Mouse (Mus musculus) heart, embryonic 13.5 days (tissue): ENCODE measurements at regions not wholly inside any gene's neighbourhood (a gene's known extent, or its start where the extent isn't known, plus 50 kb on each side); places are given as distances from the start of the nearest gene placed in this dataset.

Experiments
- ATAC-seq: fragments of 200-750 bp; cut with Nextera tagmentation; 2 replicates; pipeline ENCODE4 v1.8.0; 2017; ENCODE audit warnings: moderate TSS enrichment; ENCODE audit not compliant: insufficient number of reproducible peaks, low FRiP score, low TSS enrichment; ENCODE audit errors: extremely low read depth
- H3K27ac ChIP-seq: fragments of 300-500 bp; sonication (generic); replicated peaks from 2 replicates; pipeline ENCODE4 v1.5.1; 2015; ENCODE audit warnings: moderate library complexity, mild to moderate bottlenecking, inconsistent platforms
- H3K27me3 ChIP-seq: fragments of 300-500 bp; sonication (generic); replicated peaks from 2 replicates; pipeline ENCODE4 v1.6.1; 2015; ENCODE audit warnings: mild to moderate bottlenecking, inconsistent platforms
- H3K36me3 ChIP-seq: fragments of 300-500 bp; sonication (generic); 2 replicates; pipeline ENCODE4 v1.6.1; 2015; ENCODE audit warnings: mild to moderate bottlenecking, inconsistent platforms
- H3K4me1 ChIP-seq: fragments of 300-500 bp; sonication (generic); 2 replicates; pipeline ENCODE4 v1.6.1; 2015; ENCODE audit warnings: inconsistent platforms
- H3K4me2 ChIP-seq: fragments of 300-500 bp; sonication (generic); 2 replicates; pipeline ENCODE4 v1.6.1; 2015; ENCODE audit warnings: inconsistent platforms, mild to moderate bottlenecking, moderate library complexity
- H3K4me3 ChIP-seq: fragments of 300-500 bp; sonication (generic); 2 replicates; pipeline ENCODE4 v1.5.1; 2015; ENCODE audit warnings: moderate library complexity, mild to moderate bottlenecking, inconsistent platforms
- H3K9ac ChIP-seq: fragments of 300-500 bp; sonication (generic); 2 replicates; pipeline ENCODE4 v1.6.1; 2015; ENCODE audit warnings: inconsistent platforms, mild to moderate bottlenecking, moderate library complexity
- H3K9me3 ChIP-seq: fragments of 300-500 bp; sonication (generic); 2 replicates; pipeline ENCODE4 v1.6.1; 2016; ENCODE audit warnings: inconsistent platforms
- WGBS: fragments of 180-500 bp; shearing (Covaris S2); methylation state at CpG from one replicate; pipeline ENCODE4 v1.1.7; 2015; ENCODE audit warnings: mixed read lengths; 5-methylcytosine and 5-hydroxymethylcytosine counted together

- H3K9ac ChIP-seq, result no peak overlapping the region
- H3K36me3 ChIP-seq, result no peaks in the 10 kb centered on the region
- 67% methylated on average over 7 of the region's 7 CpGs for WGBS
- H3K27ac ChIP-seq, result no peak overlapping the region
- ATAC-seq, result no peak
- H3K4me3 ChIP-seq, result no peak overlapping the region
- H3K4me2 ChIP-seq, result no peak overlapping the region
- no peaks in the 10 kb centered on the region for H3K27me3 ChIP-seq
- H3K4me1 ChIP-seq, result peaks cover 29% of the 10 kb centered on the region
- H3K9me3 ChIP-seq, result no peaks in the 10 kb centered on the region
Observed at GRCm38 (mm10) chr3:58054726-58055125, 206.8 kb upstream of the Pfn2 start.

DNA sequence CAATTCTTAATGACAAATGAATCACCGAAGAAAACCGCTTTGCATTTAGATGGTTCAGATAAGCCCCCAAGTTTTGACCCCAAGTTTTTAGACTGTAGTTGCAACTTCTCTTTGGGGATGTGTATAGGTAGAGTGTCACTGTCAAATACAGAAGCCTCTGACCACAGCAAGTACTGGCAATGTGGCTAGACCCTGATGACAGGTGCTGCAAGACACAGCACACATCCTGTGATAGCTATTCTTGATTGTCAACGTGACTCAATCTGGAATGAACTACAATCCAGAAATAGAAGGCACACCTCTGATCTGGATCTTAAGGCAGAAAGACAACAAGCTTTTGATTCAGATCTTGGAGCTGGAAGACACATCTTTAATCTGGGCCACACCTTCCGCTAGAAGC, 207.3 kb upstream of the Pfn2 start:
- Histone ChIP-seq H3K4me3 (no peak overlapping the region), H3K36me3 (no peaks in the 10 kb centered on the region), H3K4me1 (peaks cover 29% of the 10 kb centered on the region), H3K9me3 (no peaks in the 10 kb centered on the region), H3K4me2 (no peak overlapping the region), H3K9ac (no peak overlapping the region), H3K27ac (no peak overlapping the region), H3K27me3 (no peaks in the 10 kb centered on the region)
- WGBS, result 76% methylated on average over 4 of the region's 4 CpGs
- no peak for ATAC-seq

DNA sequence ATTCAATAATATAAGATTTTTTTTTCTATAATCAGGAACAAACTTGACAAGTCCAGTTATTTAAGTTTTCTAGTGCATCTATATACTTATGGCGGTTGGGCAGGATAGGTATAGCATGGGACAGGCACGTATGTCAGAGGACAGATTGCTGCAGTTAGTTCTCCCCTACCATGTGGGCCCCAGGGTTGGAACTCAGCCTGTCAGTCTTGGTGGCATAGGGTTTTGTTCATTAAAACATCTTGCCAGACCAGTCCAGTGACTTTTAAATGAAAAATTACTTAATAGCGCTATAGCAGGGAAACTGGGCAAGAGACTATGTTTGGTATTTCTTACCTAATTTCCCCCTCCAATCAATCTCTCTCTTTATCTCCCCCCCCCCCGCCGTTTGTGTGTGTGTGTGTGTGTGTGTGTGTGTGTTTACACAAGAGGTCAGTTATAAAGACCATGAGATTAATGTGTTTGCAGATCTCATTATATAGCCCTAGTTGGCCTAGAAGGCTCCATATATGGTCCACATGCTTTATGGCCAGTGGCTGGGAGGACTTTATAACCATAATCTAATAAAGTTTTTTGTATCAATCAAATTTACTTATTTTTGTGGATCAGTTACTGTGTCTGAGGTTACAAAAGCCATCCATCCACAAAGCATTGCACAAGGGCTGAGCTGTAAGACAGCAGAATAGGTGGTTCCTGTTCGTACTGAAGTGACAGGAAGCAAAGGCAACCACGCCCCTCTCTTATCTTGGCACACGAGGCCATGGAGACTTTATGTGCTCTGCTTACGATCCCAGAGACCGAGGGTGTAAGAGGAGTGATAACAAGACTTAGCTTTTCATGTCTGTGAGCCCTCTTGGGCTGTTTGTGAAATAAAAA, 208.5 kb upstream of the Pfn2 start:
- Histone ChIP-seq H3K4me3 (no peak overlapping the region), H3K9me3 (no peaks in the 10 kb centered on the region), H3K27ac (no peak overlapping the region), H3K4me2 (peak overlapping the region; percentile 17; the same call in 1 of the 2 replicates), H3K27me3 (no peaks in the 10 kb centered on the region), H3K9ac (no peak overlapping the region), H3K36me3 (no peaks in the 10 kb centered on the region), H3K4me1 (peaks cover 29% of the 10 kb centered on the region)
- ATAC-seq, result no peak
- 44% methylated on average over 9 of the region's 10 CpGs for WGBS

GRCm38 (mm10) chr3:58057064-58057396, 209.2 kb upstream of the Pfn2 start:
- no peak for ATAC-seq
- 58% methylated on average over 2 of the region's 2 CpGs for WGBS

GRCm38 (mm10) chr3:58058134-58058533, 210.3 kb upstream of the Pfn2 start:
- no peak for ATAC-seq
- no peak overlapping the region for H3K27ac ChIP-seq

More at GRCm38 (mm10) chr3:58057064-58057396, 209.2 kb upstream of the Pfn2 start:
- Histone ChIP-seq H3K27ac (no peak overlapping the region), H3K9ac (no peak overlapping the region), H3K36me3 (no peaks in the 10 kb centered on the region), H3K4me1 (peaks cover 29% of the 10 kb centered on the region), H3K4me3 (no peak overlapping the region), H3K4me2 (peak overlapping the region; percentile 17; the same call in 1 of the 2 replicates), H3K27me3 (no peaks in the 10 kb centered on the region), H3K9me3 (no peaks in the 10 kb centered on the region)

DNA sequence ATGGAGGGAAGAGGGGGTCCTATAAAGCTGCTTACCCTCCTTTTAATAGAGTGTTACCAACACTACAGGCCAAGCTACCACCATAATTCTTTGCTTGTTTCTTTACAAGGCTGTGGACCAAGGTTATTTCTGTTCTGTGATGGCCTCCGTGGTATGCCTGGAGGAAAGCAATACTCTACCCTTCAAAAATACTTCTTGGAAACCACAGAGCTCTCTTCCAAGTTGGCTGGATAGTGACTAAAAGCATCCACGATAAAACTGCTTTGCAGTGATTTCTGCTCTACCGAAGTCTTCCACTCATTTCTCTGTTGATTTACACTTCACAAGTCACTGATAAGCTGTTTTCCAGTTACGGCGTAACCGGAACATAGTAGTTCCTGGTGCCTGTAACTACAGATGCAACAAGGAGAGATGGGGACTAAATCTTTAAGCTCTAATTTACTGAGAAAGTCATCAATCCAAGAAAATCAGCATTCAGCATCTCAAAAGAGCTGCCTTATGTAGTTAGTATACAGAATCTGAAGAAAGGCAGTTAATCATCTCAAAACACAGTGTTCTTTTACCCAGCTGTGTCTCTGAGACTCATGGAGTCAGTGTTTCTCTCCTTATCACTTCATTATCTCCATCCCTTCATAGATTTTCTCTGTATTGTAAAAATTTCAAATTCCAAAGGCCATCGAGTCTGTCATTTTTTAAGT, 216.1 kb upstream of the Pfn2 start:
- Histone ChIP-seq H3K9ac (no peak overlapping the region), H3K9me3 (no peaks in the 10 kb centered on the region; the same call in 1 of the 2 replicates), H3K27ac (no peak overlapping the region), H3K4me3 (no peak overlapping the region), H3K4me1 (no peaks in the 10 kb centered on the region), H3K36me3 (no peaks in the 10 kb centered on the region), H3K27me3 (no peaks in the 10 kb centered on the region), H3K4me2 (no peak overlapping the region)
- 60% methylated on average over 7 of the region's 7 CpGs for WGBS
- ATAC-seq, result no peak

More at GRCm38 (mm10) chr3:58058134-58058533, 210.3 kb upstream of the Pfn2 start:
- H3K9me3 ChIP-seq, result no peaks in the 10 kb centered on the region
- peaks cover 29% of the 10 kb centered on the region for H3K4me1 ChIP-seq
- H3K4me3 ChIP-seq, result no peak overlapping the region
- 49% methylated on average over 10 of the region's 10 CpGs for WGBS
- no peak overlapping the region for H3K9ac ChIP-seq
- no peak overlapping the region for H3K4me2 ChIP-seq
- no peaks in the 10 kb centered on the region for H3K27me3 ChIP-seq
- H3K36me3 ChIP-seq, result no peaks in the 10 kb centered on the region

- 35% methylated on average over 3 of the region's 3 CpGs for WGBS
- no peaks in the 10 kb centered on the region for H3K9me3 ChIP-seq
- no peak overlapping the region for H3K9ac ChIP-seq
- H3K4me1 ChIP-seq, result no peaks in the 10 kb centered on the region
- H3K4me3 ChIP-seq, result no peak overlapping the region
- H3K36me3 ChIP-seq, result no peaks in the 10 kb centered on the region
- ATAC-seq, result no peak
- no peak overlapping the region for H3K27ac ChIP-seq
- H3K27me3 ChIP-seq, result no peaks in the 10 kb centered on the region
- no peak overlapping the region for H3K4me2 ChIP-seq
Observed at GRCm38 (mm10) chr3:58071574-58071973, 223.7 kb upstream of the Pfn2 start.

DNA sequence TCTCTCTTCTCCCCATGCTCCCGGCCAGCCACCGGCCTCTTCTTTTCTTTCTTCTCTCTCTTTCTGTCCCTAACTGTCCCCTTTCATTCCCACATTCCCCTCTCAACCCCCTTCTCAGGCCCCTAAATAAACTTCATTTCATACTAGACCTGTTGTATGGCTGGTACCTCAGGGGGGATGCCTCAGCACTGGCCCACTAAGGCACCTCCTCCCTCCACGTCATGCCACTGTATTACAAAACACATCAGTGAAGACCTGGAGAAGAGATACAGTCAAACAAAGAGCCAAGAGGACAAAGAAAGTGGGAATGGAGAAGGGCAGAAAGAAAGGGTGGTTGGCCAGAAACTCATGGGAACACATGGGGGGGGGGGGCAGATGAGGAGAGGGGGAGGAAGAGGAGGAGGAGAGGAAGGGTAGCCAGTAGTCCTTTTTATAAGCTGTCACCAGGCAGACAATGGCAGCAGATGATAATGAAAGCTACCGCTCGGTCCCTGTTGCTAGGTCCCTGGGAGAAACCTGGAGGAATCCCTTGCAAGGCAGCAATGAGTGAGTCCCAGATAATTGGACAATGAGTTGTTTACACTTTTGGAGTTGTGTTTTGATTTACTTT, 224.5 kb upstream of the Pfn2 start:
- WGBS, result 74% methylated on average over 5 of the region's 5 CpGs
- Histone ChIP-seq H3K4me3 (no peak overlapping the region), H3K9me3 (no peaks in the 10 kb centered on the region), H3K4me2 (no peak overlapping the region), H3K4me1 (no peaks in the 10 kb centered on the region), H3K27me3 (no peaks in the 10 kb centered on the region), H3K36me3 (no peaks in the 10 kb centered on the region), H3K9ac (no peak overlapping the region), H3K27ac (no peak overlapping the region)
- no peak for ATAC-seq

- Histone ChIP-seq H3K27me3 (no peaks in the 10 kb centered on the region), H3K4me1 (peaks cover 4% of the 10 kb centered on the region; the same call in 1 of the 2 replicates), H3K4me2 (no peak overlapping the region), H3K27ac (0 out of 2 replicates have a peak overlapping the region, but pooled peaks have one; percentile 0), H3K4me3 (no peak overlapping the region), H3K9ac (no peak overlapping the region), H3K36me3 (no peaks in the 10 kb centered on the region), H3K9me3 (no peaks in the 10 kb centered on the region)
- WGBS, result 76% methylated on average over 24 of the region's 24 CpGs
- ATAC-seq, result no peak
Observed at GRCm38 (mm10) chr3:58089344-58090139, 241.7 kb upstream of the Pfn2 start.

GRCm38 (mm10) chr3:58090396-58090795, 242.5 kb upstream of the Pfn2 start:
- H3K4me1 ChIP-seq, result peaks cover 4% of the 10 kb centered on the region; the same call in 1 of the 2 replicates
- 0 out of 2 replicates have a peak overlapping the region, but pooled peaks have one; percentile 0 for H3K27ac ChIP-seq
- H3K9me3 ChIP-seq, result no peaks in the 10 kb centered on the region
- H3K4me2 ChIP-seq, result no peak overlapping the region
- no peak overlapping the region for H3K4me3 ChIP-seq
- ATAC-seq, result no peak
- WGBS, result 78% methylated on average over 8 of the region's 8 CpGs
- no peaks in the 10 kb centered on the region for H3K36me3 ChIP-seq
- H3K27me3 ChIP-seq, result no peaks in the 10 kb centered on the region
- H3K9ac ChIP-seq, result no peak overlapping the region
